Mouse (Mus musculus): ENCODE measurements around the gene Samm50. TPM values are rescaled to one million over a fixed set of nuclear protein-coding genes. Genes with fewer than 3 reads are reported as not detected.
A peak's percentile ranks its signal among the peaks of the same experiment; 100 is the strongest.
"Not testable (repeated sequence)": the region's sequence is repeated elsewhere in the genome, so short reads cannot be mapped to it uniquely, and the experiment has no call there.

The Samm50 gene
- polyA plus RNA-seq (2012; rRNA removed), result 8.6 and 13.1 TPM in 2 replicates

- no peaks in the 10 kb centered on the region for H3K27me3 ChIP-seq (ENCODE audit: control insufficient read depth, insufficient read depth, low read length)
- peak within 1 kb of the TSS; percentile 84 for H3K4me3 ChIP-seq (ENCODE audit: low read depth, low read length)
- TF ChIP-seq POLR2A (IDR thresholded peaks at IDR 0.05; ENCODE audit: low read depth, low read length), result peak; percentile 53; the same call in 1 of the 2 replicates
- TF ChIP-seq CTCF (IDR thresholded peaks at IDR 0.05; ENCODE audit: extremely low read depth, insufficient read length, insufficient replicate concordance, low read depth, low read length), result peak; percentile 32; the same call in 1 of the 2 replicates
- 5% methylated on average over 48 of the region's 48 CpGs for WGBS
- H3K4me1 ChIP-seq (ENCODE audit: control insufficient read depth, insufficient read depth, insufficient read length, low read length), result no peaks in the 10 kb centered on the region; the same call in 1 of the 2 replicates
- peak within 1 kb of the TSS; percentile 76 for H3K27ac ChIP-seq (ENCODE audit: insufficient read depth, low read depth, low read length)
- H3K36me3 ChIP-seq (ENCODE audit: control insufficient read depth, insufficient read depth, low read length), result peaks cover 13% of the 10 kb centered on the region
These were observed at the start of gene Samm50 for GRCm38 (mm10) chr15:84192058-84192791. TSS of gene Samm50 (plus strand) at chr15:84192241.

GRCm38 (mm10) chr15:84156158-84156557, 35.9 kb upstream of the Samm50 start:
- 75% methylated on average over 2 of the region's 2 CpGs for WGBS

GRCm38 (mm10) chr15:84157530-84157929, 34.5 kb upstream of the Samm50 start:
- H3K27ac ChIP-seq (ENCODE audit: insufficient read depth, low read depth, low read length); H3K36me3 ChIP-seq (ENCODE audit: control insufficient read depth, insufficient read depth, low read length); H3K4me3 ChIP-seq (ENCODE audit: low read depth, low read length); H3K27me3 ChIP-seq (ENCODE audit: control insufficient read depth, insufficient read depth, low read length); H3K4me1 ChIP-seq (ENCODE audit: control insufficient read depth, insufficient read depth, insufficient read length, low read length): not testable (repeated sequence)
- WGBS, result 57% methylated on average over 6 of the region's 6 CpGs

More at GRCm38 (mm10) chr15:84156158-84156557, 35.9 kb upstream of the Samm50 start:
- TF ChIP-seq POLR2A (IDR thresholded peaks at IDR 0.05; ENCODE audit: low read depth, low read length), result no peak
- no peaks in the 10 kb centered on the region for H3K36me3 ChIP-seq (ENCODE audit: control insufficient read depth, insufficient read depth, low read length)
- no peaks in the 10 kb centered on the region for H3K4me1 ChIP-seq (ENCODE audit: control insufficient read depth, insufficient read depth, insufficient read length, low read length)
- H3K4me3 ChIP-seq (ENCODE audit: low read depth, low read length), result no peak overlapping the region
- H3K27ac ChIP-seq (ENCODE audit: insufficient read depth, low read depth, low read length), result no peak overlapping the region
- H3K27me3 ChIP-seq (ENCODE audit: control insufficient read depth, insufficient read depth, low read length), result no peaks in the 10 kb centered on the region

DNA sequence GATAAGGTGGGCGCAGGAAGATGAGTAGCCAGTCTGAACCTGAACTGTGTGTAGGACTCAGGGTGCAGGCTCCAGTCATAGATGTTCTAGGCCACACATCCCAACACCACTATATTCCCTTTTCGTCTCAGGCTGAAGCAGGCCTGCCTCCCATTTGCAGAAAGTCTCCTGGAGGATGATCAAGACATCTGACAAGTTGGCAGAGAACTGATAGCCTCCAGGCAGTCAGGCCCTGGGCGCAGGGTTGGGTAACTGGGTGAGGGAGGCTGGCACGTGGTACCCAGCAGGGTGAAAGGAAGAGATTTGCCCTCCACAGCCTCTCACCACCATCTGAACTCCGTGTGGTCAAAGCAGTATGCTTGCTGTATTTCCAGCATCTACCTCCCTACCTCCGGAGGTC, 30.2 kb upstream of the Samm50 start:
- no peak overlapping the region for H3K27ac ChIP-seq (ENCODE audit: insufficient read depth, low read depth, low read length)
- no peaks in the 10 kb centered on the region for H3K4me1 ChIP-seq (ENCODE audit: control insufficient read depth, insufficient read depth, insufficient read length, low read length)
- H3K4me3 ChIP-seq (ENCODE audit: low read depth, low read length), result no peak overlapping the region
- TF ChIP-seq CTCF (IDR thresholded peaks at IDR 0.05; ENCODE audit: extremely low read depth, insufficient read length, insufficient replicate concordance, low read depth, low read length), result no peak
- TF ChIP-seq POLR2A (IDR thresholded peaks at IDR 0.05; ENCODE audit: low read depth, low read length), result no peak
- no peaks in the 10 kb centered on the region for H3K27me3 ChIP-seq (ENCODE audit: control insufficient read depth, insufficient read depth, low read length)
- no peaks in the 10 kb centered on the region for H3K36me3 ChIP-seq (ENCODE audit: control insufficient read depth, insufficient read depth, low read length)
- WGBS, result 85% methylated on average over 6 of the region's 6 CpGs

- Histone ChIP-seq H3K4me3 (ENCODE audit: low read depth, low read length) (no peak overlapping the region), H3K27ac (ENCODE audit: insufficient read depth, low read depth, low read length) (no peak overlapping the region), H3K36me3 (ENCODE audit: control insufficient read depth, insufficient read depth, low read length) (no peaks in the 10 kb centered on the region), H3K27me3 (ENCODE audit: control insufficient read depth, insufficient read depth, low read length) (0 out of 2 replicates have a peak, but pooled peaks cover 5% of the 10 kb centered on the region), H3K4me1 (ENCODE audit: control insufficient read depth, insufficient read depth, insufficient read length, low read length) (peaks cover 7% of the 10 kb centered on the region)
- WGBS, result 50% methylated on average over 6 of the region's 6 CpGs
- TF ChIP-seq POLR2A (IDR thresholded peaks at IDR 0.05; ENCODE audit: low read depth, low read length), result no peak
- no peak for TF ChIP-seq CTCF (IDR thresholded peaks at IDR 0.05; ENCODE audit: extremely low read depth, insufficient read length, insufficient replicate concordance, low read depth, low read length)
These were observed 25.2 kb upstream of the Samm50 start for GRCm38 (mm10) chr15:84166818-84167217.

DNA sequence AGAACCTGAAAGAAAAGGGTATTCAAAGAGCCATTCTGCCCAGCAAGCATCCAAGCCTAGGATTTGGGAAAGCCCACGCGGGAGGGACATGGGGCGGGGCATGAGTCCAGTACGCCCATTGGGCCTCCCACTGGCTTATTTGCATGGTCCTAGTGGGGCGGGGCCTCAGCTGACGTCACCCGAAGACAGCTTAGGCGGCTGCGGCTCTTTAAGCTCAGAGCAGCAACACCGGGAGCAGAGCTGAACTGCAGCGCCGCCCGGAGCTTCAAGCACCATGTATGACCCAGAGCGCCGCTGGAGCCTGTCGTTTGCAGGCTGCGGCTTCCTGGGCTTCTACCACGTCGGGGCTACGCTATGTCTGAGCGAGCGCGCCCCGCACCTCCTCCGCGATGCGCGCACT, 24.4 kb upstream of the Samm50 start, which contains the start of gene Pnpla3:
Gene Pnpla3 (plus strand): TSS at position 238 of the 400 bp plus-strand sequence.
- no peak within 1 kb of the TSS for H3K27ac ChIP-seq (ENCODE audit: insufficient read depth, low read depth, low read length)
- no peaks in the 10 kb centered on the region for H3K36me3 ChIP-seq (ENCODE audit: control insufficient read depth, insufficient read depth, low read length)
- H3K4me3 ChIP-seq (ENCODE audit: low read depth, low read length), result peak within 1 kb of the TSS; percentile 67
- H3K27me3 ChIP-seq (ENCODE audit: control insufficient read depth, insufficient read depth, low read length), result 0 out of 2 replicates have a peak, but pooled peaks cover 5% of the 10 kb centered on the region
- H3K4me1 ChIP-seq (ENCODE audit: control insufficient read depth, insufficient read depth, insufficient read length, low read length), result peaks cover 7% of the 10 kb centered on the region
- TF ChIP-seq CTCF (IDR thresholded peaks at IDR 0.05; ENCODE audit: extremely low read depth, insufficient read length, insufficient replicate concordance, low read depth, low read length) (no peak), POLR2A (IDR thresholded peaks at IDR 0.05; ENCODE audit: low read depth, low read length) (peak; percentile 60; the same call in 1 of the 2 replicates)
- WGBS, result under 1% methylated on average over 28 of the region's 28 CpGs

DNA sequence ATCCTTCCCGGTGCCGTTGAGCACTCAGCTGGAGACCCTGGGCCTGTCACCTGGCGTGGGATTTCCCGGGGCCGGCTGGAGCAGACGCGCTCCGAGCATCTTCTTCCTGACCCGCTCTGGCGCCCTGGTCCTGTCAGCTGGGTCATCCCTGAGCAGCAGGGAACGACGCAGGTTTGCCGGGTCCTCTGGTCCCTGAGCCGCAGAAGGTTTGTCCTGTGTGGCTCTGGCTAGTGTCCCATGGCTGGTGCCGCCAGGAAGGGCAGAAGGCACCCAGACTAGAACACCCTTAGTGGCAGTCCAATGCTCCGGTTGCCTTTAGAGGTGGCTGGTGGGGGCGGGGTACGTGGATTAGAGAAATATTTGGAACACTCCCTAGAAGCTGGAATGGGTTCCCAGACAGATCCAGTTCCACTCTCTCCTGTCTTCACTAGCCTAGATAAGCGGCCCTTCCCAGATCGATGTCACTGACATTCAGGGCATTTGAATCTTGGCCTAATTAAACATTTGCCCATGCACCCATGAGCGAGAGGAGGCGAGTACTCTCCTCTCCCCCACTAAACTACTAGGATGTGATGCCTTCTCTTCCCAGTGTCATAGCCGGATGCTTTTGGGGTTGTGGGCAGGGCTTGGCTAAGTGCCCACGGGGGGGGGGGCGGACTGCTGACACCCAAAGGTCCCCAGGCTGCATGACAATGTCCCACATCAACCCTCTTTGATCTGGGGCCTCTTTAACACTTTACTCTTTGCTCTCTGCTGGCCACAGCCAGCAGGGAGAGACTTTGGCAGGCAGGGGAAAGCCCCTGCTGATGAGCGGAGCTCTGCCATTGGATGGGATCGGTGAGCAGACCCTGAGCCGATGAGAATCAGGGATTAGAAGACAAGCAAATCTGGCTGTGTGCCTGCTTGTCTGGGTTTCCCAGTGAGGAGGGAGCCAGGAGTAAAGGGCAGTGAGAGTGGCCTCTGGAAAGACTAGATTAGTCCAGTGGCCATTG, 23.6 kb upstream of the Samm50 start:
- Histone ChIP-seq H3K4me3 (ENCODE audit: low read depth, low read length) (peak overlapping the region; percentile 67), H3K27ac (ENCODE audit: insufficient read depth, low read depth, low read length) (no peak overlapping the region), H3K27me3 (ENCODE audit: control insufficient read depth, insufficient read depth, low read length) (0 out of 2 replicates have a peak, but pooled peaks cover 5% of the 10 kb centered on the region), H3K36me3 (ENCODE audit: control insufficient read depth, insufficient read depth, low read length) (no peaks in the 10 kb centered on the region), H3K4me1 (ENCODE audit: control insufficient read depth, insufficient read depth, insufficient read length, low read length) (peaks cover 7% of the 10 kb centered on the region)
- TF ChIP-seq CTCF (IDR thresholded peaks at IDR 0.05; ENCODE audit: extremely low read depth, insufficient read length, insufficient replicate concordance, low read depth, low read length) (no peak), POLR2A (IDR thresholded peaks at IDR 0.05; ENCODE audit: low read depth, low read length) (no peak)
- WGBS, result 3% methylated on average over 28 of the region's 28 CpGs
